Mouse (Mus musculus) heart, adult 2 months (tissue): ENCODE data around the gene D10Jhu81e. TPM values are rescaled to one million over a fixed set of nuclear protein-coding genes. Genes with fewer than 3 reads are reported as not detected.

Source experiments
- DNase-seq, 2 experiments: peaks; one replicate each; pipeline ENCODE4 v3.0.0; 2021
- H3K27ac ChIP-seq: fragments of 200-600 bp; 2 replicates; pipeline ENCODE4 v1.8.1; 2022
- H3K27me3 ChIP-seq: fragments of 200-500 bp; 2 replicates; pipeline ENCODE4 v1.6.1; 2012; ENCODE audit warnings: mild to moderate bottlenecking, low read length, inconsistent platforms, mixed read lengths; ENCODE audit not compliant: control insufficient read depth, insufficient read depth
- H3K36me3 ChIP-seq: fragments of 200-500 bp; 2 replicates; pipeline ENCODE4 v1.6.1; 2012; ENCODE audit warnings: low read length, inconsistent platforms; ENCODE audit not compliant: control insufficient read depth, insufficient read depth
- H3K4me1 ChIP-seq: fragments of 200-500 bp; 2 replicates; pipeline ENCODE4 v1.6.1; 2011; ENCODE audit warnings: low read length; ENCODE audit not compliant: control insufficient read depth, insufficient read depth
- H3K4me3 ChIP-seq: fragments of 200-600 bp; 2 replicates; pipeline ENCODE4 v1.8.1; 2022
- H3K79me2 ChIP-seq: fragments of 200-500 bp; replicated peaks from 2 replicates; pipeline ENCODE4 v1.6.1; 2012; ENCODE audit warnings: mild to moderate bottlenecking, inconsistent platforms, low read length, moderate library complexity, mixed read lengths; ENCODE audit not compliant: control insufficient read depth, insufficient read depth
- H3K9ac ChIP-seq: fragments of 200-500 bp; 2 replicates; pipeline ENCODE4 v1.6.1; 2012; ENCODE audit warnings: low read depth, mild to moderate bottlenecking, control low read depth, inconsistent platforms, low read length, mixed read lengths
- CTCF ChIP-seq: fragments of 200-600 bp; IDR thresholded peaks from 2 replicates; pipeline ENCODE4 v1.8.1; 2022; ENCODE audit warnings: antibody characterized with exemption, mild to moderate bottlenecking, moderate library complexity
- EP300 ChIP-seq: fragments of 200-500 bp; IDR thresholded peaks from 2 replicates; pipeline ENCODE4 v1.6.1; 2011; ENCODE audit warnings: low read depth, low read length, control low read depth; ENCODE audit not compliant: insufficient read depth
- POLR2A ChIP-seq: fragments of 200-500 bp; IDR thresholded peaks from 2 replicates; pipeline ENCODE4 v1.6.1; 2011; ENCODE audit warnings: mild to moderate bottlenecking, low read depth, low read length, control low read depth; ENCODE audit not compliant: insufficient read depth
- WGBS: fragments of 180-500 bp; shearing (Covaris S2); methylation state at CpG from one replicate; pipeline ENCODE4 v1.1.7; 2018; 5-methylcytosine and 5-hydroxymethylcytosine counted together
- intact Hi-C: fragments of 180-260 bp; cut with DNase I; formaldehyde crosslinking; loops from one replicate; pipeline ENCODE4 v1.15.1; 2025
- polyA plus RNA-seq: library from polyadenylated mRNA; depleted of rRNA; stranded (reverse); fragments of >200 nt; gene quantifications from 2 replicates; pipeline ENCODE4 v1.2.3, GENCODE M21; 2012
- total RNA-seq, 2 experiments: library from RNA; stranded (reverse); gene quantifications; 2 replicates each; pipeline ENCODE4 v1.2.3; 2021

D10Jhu81e gene
- total and polyA plus RNA-seq, 3 experiments, result 410 to 639 (median 552) TPM

DNA sequence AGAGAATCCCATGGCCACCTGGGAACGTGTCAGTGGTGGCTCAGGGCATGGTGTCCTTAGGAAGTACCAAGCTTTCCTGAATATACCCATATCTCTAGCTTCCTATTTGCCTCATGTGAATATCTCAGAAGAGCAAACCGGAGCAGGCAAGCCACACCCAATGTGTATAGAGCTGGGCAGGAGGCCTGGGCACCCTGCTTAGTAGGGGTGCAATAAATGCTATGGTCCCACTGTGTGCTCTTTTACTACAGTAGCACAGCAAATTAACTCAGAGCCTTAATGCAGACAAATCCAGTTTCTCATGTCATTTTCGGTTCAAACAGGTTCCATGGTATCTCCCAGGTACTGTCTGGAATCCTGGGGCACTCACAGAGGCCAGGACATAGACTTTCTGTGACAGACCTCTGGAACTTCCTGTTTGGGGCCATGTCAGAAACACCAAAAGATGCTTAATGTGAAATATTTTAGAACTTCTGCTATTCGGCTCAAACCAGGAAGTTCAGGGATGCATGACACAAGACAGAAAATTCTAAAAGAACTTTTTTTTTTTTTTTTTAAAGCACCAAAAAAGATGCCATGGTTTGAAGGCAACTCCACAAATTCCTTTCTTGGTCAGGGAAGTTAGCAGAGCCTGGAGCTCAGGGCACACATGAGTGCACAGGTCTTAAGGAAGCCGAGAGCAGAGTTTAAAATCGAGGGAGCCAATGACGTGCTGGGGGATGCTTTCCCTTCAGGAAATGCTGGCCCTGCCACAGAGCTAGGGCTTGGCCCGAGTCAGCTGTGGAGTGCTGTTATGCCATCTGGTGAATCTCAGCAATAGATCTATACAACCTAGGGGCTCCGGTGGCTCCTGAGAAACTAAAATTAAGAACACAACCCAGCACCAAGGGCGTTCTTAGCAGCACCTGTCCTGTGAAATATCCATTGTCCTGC lies 20.5 kb downstream of the D10Jhu81e start:
- intact Hi-C loops, result no loop called here
- Histone ChIP-seq H3K4me3 (no peak overlapping the region), H3K27ac (no peak overlapping the region), H3K36me3 (no peaks in the 10 kb centered on the region), H3K79me2 (no peaks in the 10 kb centered on the region), H3K4me1 (peaks cover under 1% of the 10 kb centered on the region), H3K9ac (no peak overlapping the region), H3K27me3 (no peaks in the 10 kb centered on the region)
- WGBS, result 57% methylated on average over 10 of the region's 10 CpGs
- TF ChIP-seq POLR2A (no peak), CTCF (no peak), EP300 (no peak)
- DNase-seq, result no peak

DNA sequence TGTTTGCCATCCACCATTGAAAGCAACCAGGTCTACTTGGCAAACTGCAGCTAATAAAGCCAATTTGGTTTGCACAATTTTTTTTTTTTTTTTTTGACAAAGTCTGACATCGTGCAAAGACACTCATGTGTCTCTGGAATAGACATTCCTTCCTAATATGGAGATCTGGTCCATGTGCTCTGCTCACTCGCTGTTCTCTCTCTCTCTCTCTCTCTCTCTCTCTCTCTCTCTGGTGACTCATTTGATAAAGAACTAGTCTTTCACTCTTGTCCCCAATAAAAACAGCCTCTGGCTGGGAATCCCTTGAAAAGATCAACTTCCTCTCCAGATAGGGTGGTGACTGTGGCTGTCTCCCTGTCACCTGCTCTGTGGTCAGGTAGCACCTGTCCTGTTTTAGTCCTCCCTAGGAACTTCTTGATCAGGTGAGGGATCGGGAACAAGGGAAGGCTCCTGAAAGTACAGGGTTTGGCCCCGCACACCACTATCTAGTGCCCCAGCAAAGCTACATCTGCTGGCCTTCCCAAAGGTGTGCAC lies 21.6 kb downstream of the D10Jhu81e start:
- Histone ChIP-seq H3K27me3 (no peaks in the 10 kb centered on the region), H3K79me2 (no peaks in the 10 kb centered on the region), H3K9ac (no peak overlapping the region), H3K4me3 (no peak overlapping the region), H3K36me3 (no peaks in the 10 kb centered on the region), H3K27ac (no peak overlapping the region), H3K4me1 (peaks cover 4% of the 10 kb centered on the region)
- TF ChIP-seq POLR2A, result no peak
- TF ChIP-seq CTCF, result no peak
- no peak for TF ChIP-seq EP300
- no peak for DNase-seq
- 58% methylated on average over 4 of the region's 4 CpGs for WGBS
- intact Hi-C loops, result no loop called here

DNA sequence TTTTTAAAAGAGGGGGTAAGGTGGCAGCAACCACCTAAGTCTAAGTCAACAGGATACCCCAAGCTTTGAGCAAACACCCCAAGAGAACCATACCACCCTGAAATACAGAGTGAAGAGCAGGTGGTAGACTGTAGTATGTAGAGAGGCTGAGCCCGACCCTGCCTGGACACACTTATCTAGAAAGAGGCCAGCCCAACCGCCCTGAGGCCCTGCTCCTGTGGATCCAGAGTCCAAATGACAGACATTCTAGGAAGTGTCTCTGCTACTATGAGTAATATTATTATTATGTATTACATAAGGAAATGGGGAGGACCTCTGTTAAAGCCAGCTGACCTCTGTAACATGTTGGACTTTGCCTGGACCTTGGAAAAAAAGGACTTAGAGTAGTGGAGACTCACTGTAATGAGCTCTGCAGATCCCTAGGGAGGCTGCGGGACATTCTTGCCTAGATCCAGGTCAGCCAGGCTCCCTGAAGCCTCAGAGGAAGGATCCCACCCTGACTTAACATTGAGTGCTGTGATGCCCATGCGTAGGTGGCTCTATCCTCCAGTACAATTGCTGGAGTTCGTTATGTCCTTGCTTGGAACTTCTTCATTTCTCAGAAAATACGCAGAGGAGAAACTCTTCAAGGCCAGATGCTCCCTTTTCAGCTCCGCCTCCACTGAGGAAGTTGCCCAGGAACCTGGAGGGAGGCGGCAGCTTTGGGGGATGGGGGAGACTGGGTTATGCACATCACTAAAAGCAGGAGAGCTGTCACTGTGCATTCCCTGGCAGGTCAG lies 25.7 kb downstream of the D10Jhu81e start:
- no peak for TF ChIP-seq CTCF
- no peak for TF ChIP-seq EP300
- intact Hi-C loops, result no loop called here
- Histone ChIP-seq H3K4me1 (peaks cover 14% of the 10 kb centered on the region), H3K27me3 (no peaks in the 10 kb centered on the region), H3K4me3 (no peak overlapping the region), H3K36me3 (no peaks in the 10 kb centered on the region), H3K9ac (no peak overlapping the region), H3K79me2 (no peaks in the 10 kb centered on the region), H3K27ac (peak overlapping the region; percentile 31; the same call in 1 of the 2 replicates)
- WGBS, result 33% methylated on average over 8 of the region's 8 CpGs
- no peak for DNase-seq

DNA sequence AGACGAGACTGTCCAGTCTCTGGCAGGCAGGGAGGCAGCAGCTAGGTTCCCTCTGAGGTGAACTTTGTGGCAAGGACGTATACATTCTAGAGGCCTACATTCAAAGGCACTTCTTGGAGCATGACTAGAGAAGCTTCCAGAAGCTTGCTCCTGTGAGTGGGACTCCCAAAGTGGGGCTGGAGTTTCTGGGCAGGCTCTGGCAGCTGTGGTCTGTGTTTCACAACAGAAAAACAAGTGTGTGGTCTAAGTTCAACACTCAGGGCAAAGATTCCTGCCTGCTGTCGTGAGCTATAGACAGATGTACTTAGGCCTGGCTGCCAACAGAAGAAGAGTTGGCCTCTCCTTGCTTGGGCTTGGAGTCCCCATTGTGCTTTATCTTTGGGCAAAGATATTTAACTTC lies 28.7 kb downstream of the D10Jhu81e start:
- no peaks in the 10 kb centered on the region for H3K36me3 ChIP-seq
- no peaks in the 10 kb centered on the region for H3K27me3 ChIP-seq
- H3K4me1 ChIP-seq, result peaks cover 18% of the 10 kb centered on the region
- H3K4me3 ChIP-seq, result no peak overlapping the region
- no peaks in the 10 kb centered on the region for H3K79me2 ChIP-seq
- DNase-seq, result no peak
- no peak overlapping the region for H3K27ac ChIP-seq
- TF ChIP-seq CTCF (no peak), EP300 (no peak), POLR2A (no peak)
- intact Hi-C loops, result no loop called here
- H3K9ac ChIP-seq, result no peak overlapping the region
- 81% methylated on average over 3 of the region's 3 CpGs for WGBS

DNA sequence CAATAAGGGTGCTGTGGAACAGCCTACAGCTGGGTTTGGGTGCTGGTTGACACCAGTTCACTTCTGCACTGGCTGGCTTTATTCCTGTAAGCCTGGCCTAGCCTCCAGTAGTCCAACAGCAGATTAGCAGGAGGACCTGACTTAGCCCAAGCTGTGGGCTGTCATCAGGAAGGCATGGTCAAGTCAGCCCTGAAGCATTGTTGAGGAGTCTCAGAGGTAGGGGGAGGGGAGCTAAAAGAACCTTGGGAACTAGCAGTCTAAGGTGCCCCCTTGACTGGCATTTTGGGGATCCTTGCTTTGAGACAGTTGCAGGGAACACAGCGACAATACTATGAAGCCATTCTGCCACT lies 29.4 kb downstream of the D10Jhu81e start:
- H3K4me1 ChIP-seq, result peaks cover 21% of the 10 kb centered on the region
- WGBS, result 89% methylated on average over 1 of the region's 1 CpGs
- no peaks in the 10 kb centered on the region for H3K79me2 ChIP-seq
- no peak overlapping the region for H3K27ac ChIP-seq
- H3K4me3 ChIP-seq, result no peak overlapping the region
- no peak overlapping the region for H3K9ac ChIP-seq
- no peaks in the 10 kb centered on the region for H3K27me3 ChIP-seq
- TF ChIP-seq CTCF (no peak), POLR2A (no peak), EP300 (no peak)
- intact Hi-C loops, result no loop called here
- H3K36me3 ChIP-seq, result no peaks in the 10 kb centered on the region
- no peak for DNase-seq
